Mouse (Mus musculus) spleen, embryonic (tissue): Measurements from ENCODE around the gene Gm7030.
"Not testable (repeated sequence)": the region's sequence is repeated elsewhere in the genome, so short reads cannot be mapped to it uniquely, and the experiment has no call there.

Source experiments
- CTCF ChIA-PET: fragments of 350-600 bp; sonication (Branson Sonifier 250); formaldehyde crosslinking; loops from one replicate; lab custom pipeline; 2022; lab: Charles Lee

The Gm7030 gene

GRCm38 (mm10) chr17:36128968-36129817, at the start of gene Gm7030:
Gene Gm7030 (minus strand): TSS chr17:36129425.
- CTCF ChIA-PET, result not testable (repeated sequence)

GRCm38 (mm10) chr17:36178938-36179337, 49.7 kb upstream of the Gm7030 start:
- CTCF ChIA-PET, result interaction anchor here (0.6 kb wide), 1 partner anchor 264 kb away, joined by 3 read pairs; no protein-coding TSS in a partner anchor

DNA sequence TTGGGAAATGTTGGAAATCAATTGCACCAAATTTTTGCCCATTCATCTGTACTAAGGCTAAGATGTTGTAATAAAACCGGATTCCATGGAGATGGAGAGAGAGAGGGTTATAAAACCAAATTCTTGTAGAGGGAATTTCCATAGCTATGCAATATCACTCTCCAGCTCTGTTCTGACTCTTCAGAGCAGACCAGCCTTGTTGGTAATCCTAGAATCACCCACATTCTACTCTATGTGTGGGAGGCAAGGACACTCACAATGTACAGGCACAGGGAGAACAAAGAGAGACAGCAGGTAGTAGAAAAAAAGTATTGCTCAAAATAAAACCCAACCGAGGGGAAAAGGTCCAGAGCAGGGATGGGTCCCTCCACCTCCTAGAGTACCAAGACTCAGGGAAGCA, 46.9 kb upstream of the Gm7030 start:
- CTCF ChIA-PET, result not testable (repeated sequence)

- CTCF ChIA-PET, result no interaction called here
Measured at GRCm38 (mm10) chr17:36170287-36170814, 41.1 kb upstream of the Gm7030 start.

GRCm38 (mm10) chr17:36169753-36170152, 40.5 kb upstream of the Gm7030 start:
- CTCF ChIA-PET, result no interaction called here

DNA sequence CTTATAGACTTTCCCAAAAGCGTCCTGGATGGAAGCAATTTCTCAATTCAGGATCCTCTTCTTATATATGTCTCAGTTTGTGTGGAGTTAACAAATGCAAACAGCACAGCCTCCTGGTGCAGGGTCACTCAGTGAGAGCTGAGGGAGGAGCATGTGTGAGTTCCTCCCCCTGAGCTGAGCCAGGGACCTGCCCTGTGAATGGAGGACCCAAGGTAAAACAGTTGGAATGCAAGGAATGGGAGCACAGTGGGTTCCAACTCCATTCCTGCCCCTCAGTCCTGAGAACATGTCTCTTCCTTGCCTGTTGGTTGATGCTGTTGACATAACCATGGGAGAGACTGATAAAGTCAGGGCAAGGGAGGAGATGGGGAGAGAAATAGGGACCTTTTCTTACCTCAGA, 39.9 kb upstream of the Gm7030 start:
- CTCF ChIA-PET, result not testable (repeated sequence)

DNA sequence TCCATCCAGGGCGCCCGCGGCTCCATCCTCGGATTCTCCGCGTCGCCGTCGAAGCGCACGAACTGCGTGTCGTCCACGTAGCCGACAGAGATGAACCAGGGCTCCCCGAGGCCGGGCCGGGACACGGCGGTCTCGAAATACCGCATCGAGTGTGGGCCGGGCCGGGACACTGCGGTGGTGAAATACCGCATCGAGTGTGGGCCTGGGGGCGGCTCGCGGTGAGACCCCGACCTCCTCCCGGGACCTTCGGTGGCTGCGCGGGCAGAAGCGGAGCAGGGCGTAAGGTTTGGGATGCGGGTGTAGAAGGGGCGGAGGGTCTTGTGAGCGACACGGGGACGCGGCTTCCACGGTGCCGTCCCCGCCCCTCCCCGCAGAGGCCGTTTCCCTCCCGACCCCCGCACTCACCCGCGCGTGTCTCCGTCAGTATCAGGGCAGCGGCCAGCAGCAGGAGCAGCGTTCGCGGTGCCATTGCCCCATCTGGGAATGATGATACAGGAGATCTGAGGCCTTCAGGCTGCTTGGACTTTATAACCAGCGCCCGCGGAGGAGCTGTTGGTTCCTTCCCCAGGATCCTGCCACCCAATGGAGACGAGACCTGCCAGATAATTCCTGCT, 38.9 kb upstream of the Gm7030 start, which contains the start of gene Gm8909:
Gene Gm8909 (minus strand): TSS at position 499 of the 614 bp plus-strand sequence.
- CTCF ChIA-PET, result no interaction called here

- CTCF ChIA-PET, result no interaction called here
Measured at GRCm38 (mm10) chr17:36167306-36168038, 38.2 kb upstream of the Gm7030 start.

DNA sequence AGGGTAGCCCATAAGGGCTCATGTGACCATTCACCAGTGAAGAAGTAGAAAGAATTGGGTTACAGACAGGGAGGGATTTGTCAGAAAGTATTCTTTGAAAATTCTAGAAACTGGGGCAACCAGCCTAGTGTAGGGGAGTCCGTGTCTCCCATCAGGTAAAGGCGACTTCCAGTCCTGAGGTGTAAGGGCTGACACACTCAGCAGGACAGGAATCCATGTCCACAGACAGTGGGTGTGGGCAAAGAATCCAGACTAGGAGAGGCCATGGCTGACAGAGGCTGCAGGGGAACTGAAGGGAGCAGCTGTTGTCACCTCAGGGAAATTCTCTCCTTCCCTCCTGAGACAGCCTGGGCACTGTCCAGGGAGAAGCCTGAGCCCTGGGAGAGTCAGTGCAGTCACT, 37.7 kb upstream of the Gm7030 start:
- CTCF ChIA-PET, result not testable (repeated sequence)

- CTCF ChIA-PET, result interaction anchor here (1.2 kb wide), 1 partner anchor 12 kb away, joined by 3 read pairs; no protein-coding TSS in a partner anchor
Measured at GRCm38 (mm10) chr17:36161129-36162051, 32.2 kb upstream of the Gm7030 start.

DNA sequence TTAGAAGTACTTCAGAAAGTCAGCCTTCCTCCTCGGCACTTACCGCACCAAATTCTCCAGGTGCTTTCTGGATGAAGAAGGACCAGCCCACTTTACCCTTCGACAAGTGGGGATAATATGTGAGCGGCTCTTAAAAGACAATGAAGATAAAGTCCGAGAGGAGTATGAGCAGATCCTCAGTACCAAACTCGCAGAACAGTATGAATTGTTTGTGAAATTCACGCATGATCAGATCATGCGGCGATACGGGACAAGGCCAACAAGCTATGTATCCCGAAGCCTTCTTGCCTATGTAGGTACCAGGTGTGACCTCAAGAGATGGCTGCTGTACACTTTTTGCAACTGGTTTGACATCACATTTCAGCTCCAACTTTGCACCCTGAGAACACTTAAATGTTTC, 29.0 kb upstream of the Gm7030 start:
- CTCF ChIA-PET, result not testable (repeated sequence)

GRCm38 (mm10) chr17:36157782-36158181, 28.6 kb upstream of the Gm7030 start:
- CTCF ChIA-PET, result not testable (repeated sequence)

DNA sequence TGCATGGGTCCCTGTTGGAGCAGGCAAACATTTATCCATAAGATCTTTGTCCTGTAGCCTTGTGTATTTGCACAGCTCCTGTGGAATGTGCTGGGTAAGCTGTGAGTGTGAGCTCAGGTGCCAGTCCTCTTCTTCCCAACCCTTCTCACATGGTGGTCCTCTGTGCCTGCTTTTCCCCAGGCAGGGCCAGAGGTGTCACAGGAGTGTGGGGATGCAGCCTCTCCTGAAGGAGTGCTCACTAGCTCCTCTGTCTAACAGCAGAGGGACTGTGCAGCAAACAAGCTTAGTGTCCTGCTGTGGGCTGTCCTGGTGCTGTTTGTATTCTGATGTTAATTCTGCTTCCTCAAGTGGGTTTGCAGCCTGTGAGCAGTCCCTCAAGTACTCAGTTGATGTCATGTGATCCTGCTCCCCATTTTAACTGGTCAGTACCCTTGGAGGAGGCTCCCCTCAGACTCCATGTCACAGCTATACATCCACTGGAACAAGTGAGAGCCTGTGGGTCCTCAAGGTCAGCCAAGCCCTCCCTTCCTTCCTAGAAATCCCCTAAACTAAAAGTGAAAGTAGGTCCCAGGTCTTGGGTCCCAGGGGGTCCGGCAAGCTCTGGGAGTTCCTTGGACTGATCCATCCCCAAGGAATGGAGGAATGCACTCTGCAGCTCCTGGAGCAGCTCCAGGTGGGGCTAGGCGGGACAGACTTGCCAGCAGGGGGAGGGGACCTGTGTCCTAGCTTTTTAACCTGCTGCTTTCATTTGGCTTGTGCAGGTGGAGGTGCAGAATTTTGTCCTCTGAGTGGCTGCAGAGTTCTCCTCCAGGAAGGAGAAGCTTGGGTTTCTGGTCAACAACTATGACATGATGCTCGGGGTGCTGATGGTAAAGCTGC, 25.3 kb upstream of the Gm7030 start:
- CTCF ChIA-PET, result interaction anchor here (0.6 kb wide), 1 partner anchor 11 kb away, joined by 5 read pairs; no protein-coding TSS in a partner anchor

DNA sequence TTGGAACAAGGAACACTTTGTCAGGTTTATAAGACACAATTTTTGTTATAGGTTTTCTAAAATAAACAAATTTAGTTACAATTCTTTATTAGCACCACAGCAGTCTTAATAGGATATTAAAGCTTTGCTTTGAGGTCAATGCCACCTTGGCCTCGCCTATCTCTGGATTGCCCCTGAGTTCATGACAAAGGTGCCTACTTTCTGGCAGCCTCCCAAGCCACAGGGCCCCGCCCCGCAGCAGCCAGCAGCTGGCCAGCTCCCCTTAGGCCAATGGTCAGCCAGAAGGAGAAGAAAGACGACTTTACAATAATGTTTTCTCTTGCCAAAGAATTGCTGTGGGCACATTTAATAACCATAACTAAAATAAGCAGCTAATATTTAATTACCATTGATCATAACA, 22.0 kb upstream of the Gm7030 start:
- CTCF ChIA-PET, result interaction anchor here (0.7 to 1.1 kb wide), 2 partner anchors 13 to 86 kb away, joined by 3 read pairs; no protein-coding TSS in a partner anchor

GRCm38 (mm10) chr17:36148468-36148867, 19.2 kb upstream of the Gm7030 start:
- CTCF ChIA-PET, result not testable (repeated sequence)

- CTCF ChIA-PET, result not testable (repeated sequence)
Measured at GRCm38 (mm10) chr17:36146937-36147336, 17.7 kb upstream of the Gm7030 start.

DNA sequence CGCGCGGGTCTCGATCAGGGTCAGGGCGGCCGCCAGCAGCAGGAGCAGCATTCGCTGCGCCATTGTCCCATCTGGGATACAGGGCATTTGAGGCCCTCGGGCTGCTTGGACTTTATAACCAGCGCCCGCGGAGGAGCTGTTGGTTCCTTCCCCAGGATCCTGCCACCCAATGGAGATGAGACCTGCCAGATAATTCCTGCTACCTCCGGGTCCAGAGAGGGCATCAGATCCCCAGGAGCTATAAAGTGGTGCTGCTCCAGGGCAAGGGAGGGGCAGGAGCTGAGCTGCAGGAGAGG, 16.6 kb upstream of the Gm7030 start:
- CTCF ChIA-PET, result not testable (repeated sequence)

- CTCF ChIA-PET, result no interaction called here
Measured at GRCm38 (mm10) chr17:36145111-36145860, 16.1 kb upstream of the Gm7030 start.

GRCm38 (mm10) chr17:36136299-36136848, 7.1 kb upstream of the Gm7030 start:
- CTCF ChIA-PET, result not testable (repeated sequence)
